Mouse (Mus musculus): Measurements from ENCODE around the gene Tmie. TPM values are rescaled to one million over a fixed set of nuclear protein-coding genes. Genes with fewer than 3 reads are reported as not detected.
A peak's percentile ranks its signal among the peaks of the same experiment; 100 is the strongest.

The Tmie gene
- polyA plus RNA-seq, 1 experiment from 2014 or later = not detected

DNA sequence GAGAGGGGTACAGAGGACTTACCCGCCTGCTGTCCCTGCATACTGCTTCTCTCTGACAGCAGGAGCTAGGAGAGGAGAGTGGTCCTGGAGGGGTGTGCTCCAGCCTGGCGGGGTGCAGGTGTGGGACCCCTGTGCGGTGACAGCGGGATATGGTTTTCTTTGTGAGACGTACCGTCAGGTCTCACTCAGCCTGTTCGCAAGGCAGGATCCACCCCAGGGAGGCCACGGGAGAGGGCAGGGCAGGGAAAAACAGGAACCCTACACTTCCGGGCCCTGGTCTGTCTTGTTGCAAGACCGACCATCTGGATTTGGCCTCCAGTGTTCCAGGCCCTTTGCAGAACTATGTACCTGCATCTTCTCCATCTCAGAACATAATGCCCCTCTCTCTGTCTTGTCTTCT, 13.5 kb upstream of the Tmie start:
- 63% methylated on average over 10 of the region's 10 CpGs for WGBS (ENCODE audit: insufficient replicate concordance)
- Histone ChIP-seq H3K4me1 (ENCODE audit: control insufficient read depth, insufficient read depth, low read length) (no peaks in the 10 kb centered on the region), H3K36me3 (ENCODE audit: control insufficient read depth, insufficient read depth, low read length) (no peaks in the 10 kb centered on the region), H3K27ac (ENCODE audit: low read depth, low read length) (no peak overlapping the region), H3K4me2 (no peak overlapping the region), H3K4me3 (ENCODE audit: low read depth, low read length) (no peak overlapping the region), H3K9me3 (replicated peaks; ENCODE audit: control insufficient read depth, low read length) (no peaks in the 10 kb centered on the region), H3K9ac (ENCODE audit: low read depth, low read length) (no peak overlapping the region), H3K27me3 (ENCODE audit: control insufficient read depth, insufficient read depth, low read length) (peaks cover 9% of the 10 kb centered on the region)
- no peak for ATAC-seq (replicated peaks; ENCODE audit: insufficient number of reproducible peaks, low FRiP score, low TSS enrichment)

DNA sequence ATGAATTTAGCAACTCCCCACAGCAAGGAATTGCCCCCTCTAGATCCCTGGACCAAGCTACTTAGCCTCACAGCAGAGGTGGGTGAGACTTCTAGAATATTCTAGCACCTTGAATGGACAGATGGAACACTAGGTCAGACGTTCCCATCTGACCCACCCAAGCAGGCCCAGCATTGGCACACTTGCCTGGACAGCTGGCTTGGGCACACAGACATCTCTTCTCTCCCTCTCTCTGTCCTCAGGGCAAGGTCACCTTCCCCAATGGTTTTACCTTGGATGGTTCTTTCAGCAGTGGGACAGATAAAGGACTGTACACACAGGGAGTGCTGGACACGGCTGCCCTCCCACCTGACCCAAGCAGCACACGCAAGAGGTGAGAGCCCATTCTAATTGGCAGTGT, 12.6 kb upstream of the Tmie start:
- H3K4me1 ChIP-seq (ENCODE audit: control insufficient read depth, insufficient read depth, low read length) = no peaks in the 10 kb centered on the region

DNA sequence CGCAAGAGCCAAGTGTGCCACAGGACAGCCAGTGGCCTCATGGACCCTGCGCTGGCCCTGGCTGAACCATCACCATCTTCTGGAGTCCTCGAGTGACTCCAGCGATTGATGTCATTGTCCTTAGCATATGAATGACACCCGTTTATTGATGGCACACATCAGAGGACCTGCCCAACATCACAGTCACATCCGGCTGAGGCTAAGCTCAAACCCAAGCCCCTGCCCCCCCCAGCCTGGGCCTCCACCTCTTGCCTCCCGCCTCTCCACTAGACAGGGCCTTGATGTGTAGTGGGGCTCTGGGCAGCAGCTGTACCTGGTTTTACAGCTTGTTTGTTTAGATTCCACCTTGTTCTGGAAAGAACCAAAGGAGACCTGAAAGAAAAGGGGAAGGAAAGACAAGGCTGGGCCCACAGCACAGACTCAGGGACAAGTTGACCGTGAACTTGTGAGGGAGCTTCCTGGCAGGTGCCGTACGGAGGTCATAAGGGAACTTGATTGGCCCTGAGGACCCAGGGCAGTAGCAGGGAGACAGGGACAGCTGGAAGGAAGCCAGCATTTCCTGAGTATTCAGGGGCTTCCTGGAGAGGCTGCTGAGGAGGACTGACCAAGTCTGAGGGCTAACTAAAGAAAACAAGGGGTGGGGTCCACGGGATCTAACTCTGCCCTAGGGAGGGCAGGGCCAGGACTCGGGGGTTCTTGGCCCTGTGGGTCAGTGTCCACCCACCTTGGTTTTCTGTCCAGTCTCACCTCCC, 11.3 kb upstream of the Tmie start:
- H3K27me3 ChIP-seq (ENCODE audit: control insufficient read depth, insufficient read depth, low read length) = peaks cover 9% of the 10 kb centered on the region
- WGBS (ENCODE audit: insufficient replicate concordance) = 61% methylated on average over 12 of the region's 12 CpGs
- H3K36me3 ChIP-seq (ENCODE audit: control insufficient read depth, insufficient read depth, low read length) = no peaks in the 10 kb centered on the region
- H3K9ac ChIP-seq (ENCODE audit: low read depth, low read length) = no peak overlapping the region
- no peaks in the 10 kb centered on the region for H3K9me3 ChIP-seq (replicated peaks; ENCODE audit: control insufficient read depth, low read length)
- no peak for ATAC-seq (replicated peaks; ENCODE audit: insufficient number of reproducible peaks, low FRiP score, low TSS enrichment)
- H3K4me2 ChIP-seq = no peak overlapping the region
- H3K4me1 ChIP-seq (ENCODE audit: control insufficient read depth, insufficient read depth, low read length) = no peaks in the 10 kb centered on the region
- H3K4me3 ChIP-seq (ENCODE audit: low read depth, low read length) = no peak overlapping the region
- H3K27ac ChIP-seq (ENCODE audit: low read depth, low read length) = no peak overlapping the region

More for the DNA sequence above, 12.6 kb upstream of the Tmie start:
- Histone ChIP-seq H3K9ac (ENCODE audit: low read depth, low read length) (no peak overlapping the region), H3K9me3 (replicated peaks; ENCODE audit: control insufficient read depth, low read length) (no peaks in the 10 kb centered on the region), H3K36me3 (ENCODE audit: control insufficient read depth, insufficient read depth, low read length) (no peaks in the 10 kb centered on the region), H3K27ac (ENCODE audit: low read depth, low read length) (no peak overlapping the region), H3K4me2 (no peak overlapping the region), H3K4me3 (ENCODE audit: low read depth, low read length) (no peak overlapping the region), H3K27me3 (ENCODE audit: control insufficient read depth, insufficient read depth, low read length) (peaks cover 9% of the 10 kb centered on the region)
- ATAC-seq (replicated peaks; ENCODE audit: insufficient number of reproducible peaks, low FRiP score, low TSS enrichment) = no peak
- WGBS (ENCODE audit: insufficient replicate concordance) = 70% methylated on average over 3 of the region's 3 CpGs

DNA sequence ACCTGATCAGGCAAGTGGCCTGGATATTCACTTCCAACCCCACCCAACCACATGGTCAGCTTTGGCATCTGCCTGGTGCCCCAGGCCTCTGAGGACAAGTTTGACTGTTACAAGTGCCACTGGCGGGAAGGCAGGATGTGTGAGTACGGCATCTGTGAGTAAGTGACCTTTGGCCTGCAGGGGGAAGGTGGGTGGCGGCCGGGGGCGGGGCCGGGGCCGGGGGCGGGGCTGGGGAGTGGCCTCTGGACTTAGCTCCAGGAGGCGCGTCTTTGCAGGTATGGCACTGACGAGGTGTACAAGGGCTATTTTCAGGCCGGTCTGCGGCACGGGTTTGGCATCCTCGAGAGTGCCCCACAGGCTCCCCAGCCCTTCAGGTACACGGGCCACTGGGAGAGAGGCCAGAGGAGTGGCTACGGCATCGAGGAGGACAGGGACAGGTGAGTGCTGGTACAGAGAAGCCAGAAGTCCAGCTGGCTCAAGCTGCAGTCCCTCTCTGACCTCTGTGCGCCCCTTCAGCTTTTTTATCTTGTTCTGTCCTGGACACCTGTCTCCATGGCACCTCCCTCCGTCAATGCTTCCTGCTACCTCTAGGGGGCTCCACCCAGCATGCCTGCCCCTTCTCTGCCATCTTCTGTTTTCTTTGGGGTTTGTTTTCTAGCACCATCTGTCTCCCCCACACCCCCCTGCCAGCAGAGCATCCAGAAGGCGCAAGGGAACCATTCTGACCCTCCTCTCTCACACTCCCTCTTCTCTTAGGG, 10.3 kb upstream of the Tmie start:
- Histone ChIP-seq H3K36me3 (ENCODE audit: control insufficient read depth, insufficient read depth, low read length) (no peaks in the 10 kb centered on the region), H3K4me3 (ENCODE audit: low read depth, low read length) (no peak overlapping the region), H3K4me2 (peak overlapping the region; percentile 9; the same call in 1 of the 2 replicates), H3K27me3 (ENCODE audit: control insufficient read depth, insufficient read depth, low read length) (peaks cover 9% of the 10 kb centered on the region), H3K4me1 (ENCODE audit: control insufficient read depth, insufficient read depth, low read length) (no peaks in the 10 kb centered on the region), H3K9ac (ENCODE audit: low read depth, low read length) (no peak overlapping the region), H3K9me3 (replicated peaks; ENCODE audit: control insufficient read depth, low read length) (no peaks in the 10 kb centered on the region), H3K27ac (ENCODE audit: low read depth, low read length) (no peak overlapping the region)
- 13% methylated on average over 21 of the region's 21 CpGs for WGBS (ENCODE audit: insufficient replicate concordance)
- no peak for ATAC-seq (replicated peaks; ENCODE audit: insufficient number of reproducible peaks, low FRiP score, low TSS enrichment)

DNA sequence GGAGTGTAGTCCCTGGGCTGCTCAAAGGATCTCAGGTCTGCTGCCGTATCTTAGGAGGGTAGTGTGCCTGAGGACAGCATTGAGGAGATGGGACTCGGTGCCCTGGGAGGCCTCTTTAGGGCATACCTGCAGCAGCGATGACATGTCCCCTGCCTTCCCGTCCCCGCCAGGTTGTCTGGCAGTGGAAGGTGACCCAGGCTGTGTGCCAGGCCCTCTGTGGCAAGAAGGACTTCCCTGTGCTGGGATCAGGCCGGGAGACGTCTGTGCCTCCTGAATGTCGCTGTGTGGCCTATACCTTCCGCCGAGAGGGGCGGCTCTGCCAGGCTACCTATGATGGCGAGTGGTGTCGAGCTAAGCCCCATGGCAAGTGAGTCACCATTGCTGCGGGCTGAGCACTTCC, 9.0 kb upstream of the Tmie start:
- no peak for ATAC-seq (replicated peaks; ENCODE audit: insufficient number of reproducible peaks, low FRiP score, low TSS enrichment)
- Histone ChIP-seq H3K9me3 (replicated peaks; ENCODE audit: control insufficient read depth, low read length) (no peaks in the 10 kb centered on the region), H3K9ac (ENCODE audit: low read depth, low read length) (no peak overlapping the region), H3K4me2 (no peak overlapping the region), H3K36me3 (ENCODE audit: control insufficient read depth, insufficient read depth, low read length) (no peaks in the 10 kb centered on the region), H3K4me3 (ENCODE audit: low read depth, low read length) (no peak overlapping the region), H3K4me1 (ENCODE audit: control insufficient read depth, insufficient read depth, low read length) (no peaks in the 10 kb centered on the region), H3K27ac (ENCODE audit: low read depth, low read length) (no peak overlapping the region), H3K27me3 (ENCODE audit: control insufficient read depth, insufficient read depth, low read length) (peaks cover 5% of the 10 kb centered on the region)
- WGBS (ENCODE audit: insufficient replicate concordance) = 83% methylated on average over 14 of the region's 14 CpGs

DNA sequence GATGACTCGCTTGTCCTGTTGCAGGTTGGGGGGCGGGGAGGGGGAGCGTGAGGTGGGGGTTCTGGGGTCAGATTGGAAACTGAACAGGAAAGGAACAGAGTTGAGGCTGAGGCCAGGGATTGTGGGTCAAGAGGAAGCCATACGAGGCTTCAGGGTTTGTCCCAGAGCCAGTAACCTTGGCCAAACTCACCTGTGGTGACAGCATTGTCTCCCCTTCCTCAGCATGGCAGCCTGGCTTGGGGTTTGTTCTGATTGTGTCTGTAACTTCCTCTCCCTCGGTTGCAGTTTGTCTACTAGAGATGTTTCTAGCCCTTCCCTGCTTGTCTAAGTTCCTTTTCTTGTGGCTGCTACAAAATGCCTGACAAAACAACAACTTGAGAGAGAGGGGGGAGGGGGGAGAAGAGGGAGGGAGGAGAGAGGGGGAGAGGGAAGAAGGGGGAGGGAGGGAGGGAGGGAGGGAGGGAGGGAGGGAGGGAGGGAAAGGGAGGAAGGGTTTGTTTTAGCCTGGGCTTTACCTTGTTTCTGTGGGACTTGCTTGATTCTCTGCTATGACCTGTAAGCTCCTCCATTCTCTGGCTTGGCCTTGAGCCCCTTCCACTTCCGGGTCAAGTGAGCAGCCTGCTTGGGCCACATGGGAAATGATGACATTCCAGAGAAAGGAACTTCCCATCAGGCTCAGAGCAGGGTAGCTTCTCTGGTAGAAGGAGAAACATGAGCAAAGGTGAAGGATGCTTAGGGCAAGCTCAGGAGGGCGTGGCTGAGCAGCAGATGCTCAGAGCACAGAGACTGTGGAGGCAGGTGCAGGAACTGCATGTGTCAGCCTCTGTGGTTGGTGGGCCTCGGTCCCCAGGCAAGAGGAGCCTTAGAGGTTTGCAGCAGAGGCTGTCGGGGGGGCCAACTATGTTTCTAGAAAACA, 7.7 kb upstream of the Tmie start:
- H3K27ac ChIP-seq (ENCODE audit: low read depth, low read length) = no peak overlapping the region
- H3K36me3 ChIP-seq (ENCODE audit: control insufficient read depth, insufficient read depth, low read length) = no peaks in the 10 kb centered on the region
- 64% methylated on average over 9 of the region's 9 CpGs for WGBS (ENCODE audit: insufficient replicate concordance)
- no peaks in the 10 kb centered on the region for H3K4me1 ChIP-seq (ENCODE audit: control insufficient read depth, insufficient read depth, low read length)
- ATAC-seq (replicated peaks; ENCODE audit: insufficient number of reproducible peaks, low FRiP score, low TSS enrichment) = no peak
- H3K4me3 ChIP-seq (ENCODE audit: low read depth, low read length) = no peak overlapping the region
- H3K9me3 ChIP-seq (replicated peaks; ENCODE audit: control insufficient read depth, low read length) = no peaks in the 10 kb centered on the region
- no peak overlapping the region for H3K4me2 ChIP-seq
- H3K27me3 ChIP-seq (ENCODE audit: control insufficient read depth, insufficient read depth, low read length) = no peaks in the 10 kb centered on the region; the same call in 1 of the 2 replicates
- H3K9ac ChIP-seq (ENCODE audit: low read depth, low read length) = no peak overlapping the region

DNA sequence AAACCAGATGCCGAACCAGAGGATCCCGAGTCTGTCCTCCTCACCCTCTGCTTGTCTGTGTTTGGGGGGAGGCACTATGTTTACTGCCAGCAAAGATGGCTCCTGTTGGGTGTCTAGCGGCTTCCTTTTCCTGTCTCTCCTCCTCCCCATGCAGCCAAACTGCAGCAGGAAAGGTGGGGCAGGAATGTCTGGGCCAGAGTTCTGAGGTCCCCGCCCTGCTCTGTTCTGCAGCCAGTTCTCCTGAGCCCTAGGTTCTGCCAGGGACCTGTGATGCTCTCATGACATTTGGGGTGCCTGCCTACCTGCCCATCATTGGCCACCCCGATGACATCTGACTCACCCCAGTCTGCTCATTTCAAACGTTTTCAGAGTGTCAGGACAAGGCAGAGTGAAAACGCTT, 2.0 kb upstream of the Tmie start:
- no peaks in the 10 kb centered on the region for H3K9me3 ChIP-seq (replicated peaks; ENCODE audit: control insufficient read depth, low read length)
- no peak overlapping the region for H3K27ac ChIP-seq (ENCODE audit: low read depth, low read length)
- no peak overlapping the region for H3K4me3 ChIP-seq (ENCODE audit: low read depth, low read length)
- peaks cover 40% of the 10 kb centered on the region for H3K27me3 ChIP-seq (ENCODE audit: control insufficient read depth, insufficient read depth, low read length)
- H3K9ac ChIP-seq (ENCODE audit: low read depth, low read length) = no peak overlapping the region
- H3K4me2 ChIP-seq = no peak overlapping the region
- H3K36me3 ChIP-seq (ENCODE audit: control insufficient read depth, insufficient read depth, low read length) = no peaks in the 10 kb centered on the region
- peaks cover 11% of the 10 kb centered on the region; the same call in 1 of the 2 replicates for H3K4me1 ChIP-seq (ENCODE audit: control insufficient read depth, insufficient read depth, low read length)
- no peak for ATAC-seq (replicated peaks; ENCODE audit: insufficient number of reproducible peaks, low FRiP score, low TSS enrichment)
- 61% methylated on average over 7 of the region's 7 CpGs for WGBS (ENCODE audit: insufficient replicate concordance)

DNA sequence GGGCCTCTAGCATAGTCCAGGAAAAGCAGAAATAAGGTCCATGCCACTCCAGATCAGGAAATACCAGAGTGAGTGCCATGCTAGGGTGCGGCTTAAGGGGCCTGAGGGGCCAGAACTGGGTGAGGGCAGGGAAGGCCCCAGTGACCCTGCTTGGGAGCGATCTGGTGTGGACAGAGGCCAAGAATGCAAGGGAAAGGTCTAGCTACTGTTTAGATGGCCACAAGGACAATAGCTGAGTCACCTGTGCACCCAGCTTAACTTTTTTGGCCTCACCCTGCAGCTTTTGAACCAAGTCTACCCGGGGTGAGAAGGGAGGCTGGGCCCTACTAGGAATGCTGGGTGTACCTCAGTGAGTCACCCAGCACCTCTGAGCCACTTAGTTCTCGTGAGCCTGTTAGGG, 859 bp upstream of the Tmie start:
- Histone ChIP-seq H3K4me3 (ENCODE audit: low read depth, low read length) (peak overlapping the region; percentile 67), H3K9me3 (replicated peaks; ENCODE audit: control insufficient read depth, low read length) (no peaks in the 10 kb centered on the region), H3K27me3 (ENCODE audit: control insufficient read depth, insufficient read depth, low read length) (peaks cover 40% of the 10 kb centered on the region), H3K9ac (ENCODE audit: low read depth, low read length) (no peak overlapping the region; the same call in 1 of the 2 replicates), H3K36me3 (ENCODE audit: control insufficient read depth, insufficient read depth, low read length) (no peaks in the 10 kb centered on the region), H3K4me1 (ENCODE audit: control insufficient read depth, insufficient read depth, low read length) (peaks cover 11% of the 10 kb centered on the region; the same call in 1 of the 2 replicates), H3K27ac (ENCODE audit: low read depth, low read length) (no peak overlapping the region), H3K4me2 (peak overlapping the region; percentile 96)
- WGBS (ENCODE audit: insufficient replicate concordance) = 67% methylated on average over 4 of the region's 4 CpGs
- ATAC-seq (replicated peaks; ENCODE audit: insufficient number of reproducible peaks, low FRiP score, low TSS enrichment) = no peak

Measured in heart, embryonic 11.5 days (tissue).